ENCODE assay signal across 20 mouse cellular contexts in genomic region chr4:109569421-109569820, GRCm38 (mm10). TPM values are rescaled to one million over a fixed set of nuclear protein-coding genes. Genes with fewer than 3 reads are reported as not detected.
DNase-seq lines count a peak whose midpoint lies in the region; ATAC-seq and TF ChIP-seq lines count a peak whose summit lies in the region.
"Had no signal": no experiment of that assay in that cellular context is flagged by ENCODE, and none has a peak within 500 bp of the region (broad histone marks: within the 10 kb centered on the region; RNA-seq: fewer than 3 reads in every experiment).

No protein-coding gene starts in this region.

- peak overlapping the region; percentile 17 for H3K4me2 ChIP-seq in midbrain, embryonic 13.5 days (replicated peaks)
- no peak overlapping the region for H3K4me2 ChIP-seq in midbrain, embryonic 11.5 days
- peak overlapping the region; percentile 45 for H3K4me2 ChIP-seq in embryonic facial prominence, embryonic 14.5 days (ENCODE audit: low read depth, low read length)
- H3K4me2 ChIP-seq in hindbrain, postnatal 0 days (ENCODE audit: low read depth, low read length), result peak overlapping the region; percentile 57
- H3K4me2 ChIP-seq: lung, embryonic 14.5 days had no signal

- ATAC-seq in midbrain, embryonic 13.5 days, result no peak
- ATAC-seq in midbrain, embryonic 11.5 days (ENCODE audit: low FRiP score), result no peak
- no peak for ATAC-seq in embryonic facial prominence, embryonic 14.5 days (ENCODE audit: low read depth)
- peak; percentile 92 for ATAC-seq in hindbrain, postnatal 0 days
- ATAC-seq in monocyte, adult 5-6 weeks (replicated peaks; ENCODE audit: insufficient number of reproducible peaks, low FRiP score, low TSS enrichment, poor library complexity, severe bottlenecking), result no peak
- ATAC-seq: CD4-positive, CD25-positive, alpha-beta regulatory T cell, adult 4 months; intestine, postnatal 0 days had no signal

- H3K9me3 ChIP-seq in midbrain, embryonic 13.5 days, result no peaks in the 10 kb centered on the region
- no peaks in the 10 kb centered on the region for H3K9me3 ChIP-seq in midbrain, embryonic 11.5 days (ENCODE audit: control insufficient read depth, low read length)
- no peaks in the 10 kb centered on the region for H3K9me3 ChIP-seq in embryonic facial prominence, embryonic 14.5 days (ENCODE audit: control insufficient read depth, low read length)
- H3K9me3 ChIP-seq in hindbrain, postnatal 0 days (ENCODE audit: low read length), result no peaks in the 10 kb centered on the region
- H3K9me3 ChIP-seq: megakaryocyte, embryonic 14.5 days had no signal

- H3K4me1 ChIP-seq in midbrain, embryonic 13.5 days (replicated peaks), result no peaks in the 10 kb centered on the region
- no peaks in the 10 kb centered on the region for H3K4me1 ChIP-seq in midbrain, embryonic 11.5 days (ENCODE audit: control insufficient read depth, insufficient read depth, low read length)
- H3K4me1 ChIP-seq in embryonic facial prominence, embryonic 14.5 days (ENCODE audit: control insufficient read depth, insufficient read depth, low read length), result no peaks in the 10 kb centered on the region
- H3K4me1 ChIP-seq in hindbrain, postnatal 0 days (ENCODE audit: insufficient read depth, low read length), result no peaks in the 10 kb centered on the region
- H3K4me1 ChIP-seq in olfactory bulb, adult 2 months (ENCODE audit: control insufficient read depth, insufficient read depth, low read length), result no peaks in the 10 kb centered on the region
- H3K4me1 ChIP-seq: megakaryocyte, embryonic 14.5 days had no signal

- H3K27ac ChIP-seq in midbrain, embryonic 13.5 days, result no peak overlapping the region
- no peak overlapping the region for H3K27ac ChIP-seq in midbrain, embryonic 11.5 days (ENCODE audit: low read depth, low read length)
- H3K27ac ChIP-seq in embryonic facial prominence, embryonic 14.5 days (replicated peaks; ENCODE audit: low read depth, low read length), result 0 out of 2 replicates have a peak overlapping the region, but pooled peaks have one; percentile 1
- peak overlapping the region; percentile 68 for H3K27ac ChIP-seq in hindbrain, postnatal 0 days
- no peak overlapping the region for H3K27ac ChIP-seq in olfactory bulb, adult 2 months (ENCODE audit: insufficient read depth, low read depth, low read length)

- TF ChIP-seq POLR2A in olfactory bulb, adult 2 months (IDR thresholded peaks at IDR 0.05; ENCODE audit: insufficient read depth, low read depth, low read length), result no peak

- no peak overlapping the region for H3K4me3 ChIP-seq in midbrain, embryonic 13.5 days (replicated peaks)
- no peak overlapping the region for H3K4me3 ChIP-seq in midbrain, embryonic 11.5 days (ENCODE audit: low read depth, low read length)
- no peak overlapping the region for H3K4me3 ChIP-seq in embryonic facial prominence, embryonic 14.5 days (ENCODE audit: low read depth, low read length)
- peak overlapping the region; percentile 32 for H3K4me3 ChIP-seq in hindbrain, postnatal 0 days (ENCODE audit: low read length)
- H3K4me3 ChIP-seq in olfactory bulb, adult 2 months (ENCODE audit: insufficient read depth, low read depth, low read length), result 0 out of 2 replicates have a peak overlapping the region, but pooled peaks have one; percentile 4
- H3K4me3 ChIP-seq: megakaryocyte, embryonic 14.5 days had no signal

- H3K27me3 ChIP-seq in midbrain, embryonic 13.5 days, result no peaks in the 10 kb centered on the region
- no peaks in the 10 kb centered on the region for H3K27me3 ChIP-seq in midbrain, embryonic 11.5 days (ENCODE audit: control insufficient read depth, insufficient read depth, low read length)
- H3K27me3 ChIP-seq in embryonic facial prominence, embryonic 14.5 days (replicated peaks; ENCODE audit: control insufficient read depth, insufficient read depth, low read length), result no peaks in the 10 kb centered on the region
- H3K27me3 ChIP-seq in hindbrain, postnatal 0 days (ENCODE audit: insufficient read depth, low read length), result no peaks in the 10 kb centered on the region

- no peaks in the 10 kb centered on the region for H3K36me3 ChIP-seq in midbrain, embryonic 13.5 days
- H3K36me3 ChIP-seq in midbrain, embryonic 11.5 days (ENCODE audit: control insufficient read depth, insufficient read depth, low read length), result no peaks in the 10 kb centered on the region
- H3K36me3 ChIP-seq in embryonic facial prominence, embryonic 14.5 days (ENCODE audit: control insufficient read depth, insufficient read depth, low read length), result no peaks in the 10 kb centered on the region
- no peaks in the 10 kb centered on the region for H3K36me3 ChIP-seq in hindbrain, postnatal 0 days (ENCODE audit: insufficient read depth, low read length)

- 69% methylated on average over 9 of the region's 9 CpGs for WGBS in midbrain, embryonic 13.5 days
- WGBS in midbrain, embryonic 11.5 days, result 81% methylated on average over 9 of the region's 9 CpGs
- WGBS in embryonic facial prominence, embryonic 14.5 days, result 49% methylated on average over 9 of the region's 9 CpGs
- 34% methylated on average over 9 of the region's 9 CpGs for WGBS in hindbrain, postnatal 0 days
- 72% methylated on average over 9 of the region's 9 CpGs for WGBS in olfactory bulb, adult 2 months

- H3K9ac ChIP-seq in midbrain, embryonic 13.5 days (replicated peaks), result no peak overlapping the region
- no peak overlapping the region for H3K9ac ChIP-seq in midbrain, embryonic 11.5 days (ENCODE audit: low read length)
- H3K9ac ChIP-seq in embryonic facial prominence, embryonic 14.5 days (ENCODE audit: low read depth, low read length), result no peak overlapping the region
- H3K9ac ChIP-seq in hindbrain, postnatal 0 days (replicated peaks; ENCODE audit: low read length), result peak overlapping the region; percentile 41; the same call in 1 of the 2 replicates
- H3K9ac ChIP-seq: lung, embryonic 14.5 days had no signal

- DNase-seq in midbrain, embryonic 11.5 days (ENCODE audit: low spot score, missing footprints), result no peak
- peak; percentile 53 for DNase-seq in embryonic facial prominence, embryonic 14.5 days (ENCODE audit: low spot score)
- peak; percentile 63 for DNase-seq in hindbrain, postnatal 0 days (ENCODE audit: low spot score)
- no peak for DNase-seq in frontal cortex, postnatal 25 days (ENCODE audit: low spot score in 2 of 2)
- DNase-seq: cerebellum, adult 11 months; heart, adult 18-20 months; kidney, postnatal 4 days; liver; lung, embryonic 14.5 days; thymus, adult 18-20 months had no signal

- 0 out of 2 replicates have a peak, but pooled peaks have one; percentile 1 for TF ChIP-seq CTCF in hindbrain, postnatal 0 days (IDR thresholded peaks at IDR 0.05; ENCODE audit: low read depth)
- no peak for TF ChIP-seq CTCF in olfactory bulb, adult 2 months (IDR thresholded peaks at IDR 0.05; ENCODE audit: insufficient read depth, low read depth, low read length)

RNA-seq across cellular contexts. Expression of gene 4930522H14Rik, which starts 38.3 kb away (rescaled TPM):
- not detected in 2 replicates for polyA plus RNA-seq in midbrain, embryonic 13.5 days (2015; fragmentation: Nextera tagmentation; extraction: Ambion mirVana)
- polyA plus RNA-seq in midbrain, embryonic 11.5 days (2014; fragmentation: Nextera tagmentation; extraction: Ambion mirVana), result not detected in 2 replicates
- polyA plus RNA-seq in embryonic facial prominence, embryonic 14.5 days (2014; fragmentation: Nextera tagmentation; extraction: Ambion mirVana), result not detected in 2 replicates
- not detected in 2 replicates for total RNA-seq in hindbrain, postnatal 0 days (2014; rRNA removed)
- polyA plus RNA-seq in hindbrain, postnatal 0 days (2015; fragmentation: Nextera tagmentation; extraction: Ambion mirVana), result not detected in 2 replicates
- polyA plus RNA-seq in olfactory bulb, adult 2 months (2012; ENCODE audit: insufficient read depth, insufficient read length, low replicate concordance, missing spikeins), result not detected in 2 replicates
- total RNA-seq in monocyte, adult 5-6 weeks (2017), result not detected in 3 replicates
- total RNA-seq: adrenal gland, postnatal 4 days; common myeloid progenitor, adult 5-6 weeks; heart, adult 18-20 months; left cerebral cortex, adult 18-20 months had no signal
- polyA plus RNA-seq: CD4-positive, CD25-positive, alpha-beta regulatory T cell, adult 4 months; heart, postnatal 0 days; intestine, postnatal 0 days; lung, embryonic 14.5 days had no signal

Comparison
In these comparisons a context has a peak if more than half of its experiments do, and no peak if none do; other contexts are left out.
1. H3K27ac ChIP-seq: peak in embryonic facial prominence, embryonic 14.5 days (single experiment) and hindbrain, postnatal 0 days (single experiment); none in midbrain, embryonic 13.5 days (single experiment), midbrain, embryonic 11.5 days (single experiment) and olfactory bulb, adult 2 months (single experiment).
2. H3K4me3 ChIP-seq: peak in hindbrain, postnatal 0 days (single experiment) and olfactory bulb, adult 2 months (single experiment); none in midbrain, embryonic 13.5 days (single experiment), midbrain, embryonic 11.5 days (single experiment) and embryonic facial prominence, embryonic 14.5 days (single experiment).
3. DNase-seq: peak in embryonic facial prominence, embryonic 14.5 days (single experiment) and hindbrain, postnatal 0 days (single experiment); none in midbrain, embryonic 11.5 days (single experiment) and frontal cortex, postnatal 25 days (0 of 2).